Mouse (Mus musculus) stomach, postnatal 0 days (tissue): Measurements from ENCODE around the gene Gm28372. TPM values are rescaled to one million over a fixed set of nuclear protein-coding genes. Genes with fewer than 3 reads are reported as not detected.

Source experiments
- ATAC-seq: fragments of 200-750 bp; cut with Nextera tagmentation; 2 replicates; pipeline ENCODE4 v1.8.0; 2017; ENCODE audit not compliant: low FRiP score, low TSS enrichment
- DNase-seq: peaks from one replicate; pipeline ENCODE4 v3.0.0-alpha.2; 2016; ENCODE audit warnings: low spot score
- H3K27ac ChIP-seq: fragments of 300-500 bp; sonication (generic); replicated peaks from 2 replicates; pipeline ENCODE4 v1.5.1; 2014; ENCODE audit warnings: mild to moderate bottlenecking, control low read depth
- H3K27me3 ChIP-seq: fragments of 300-500 bp; sonication (generic); 2 replicates; pipeline ENCODE4 v1.6.1; 2014; ENCODE audit warnings: low read length; ENCODE audit not compliant: control insufficient read depth, insufficient read depth
- H3K36me3 ChIP-seq: fragments of 300-500 bp; sonication (generic); 2 replicates; pipeline ENCODE4 v1.6.1; 2014; ENCODE audit warnings: low read length, mixed read lengths; ENCODE audit not compliant: control insufficient read depth, insufficient read depth
- H3K4me1 ChIP-seq: fragments of 300-500 bp; sonication (generic); replicated peaks from 2 replicates; pipeline ENCODE4 v1.6.1; 2014; ENCODE audit warnings: antibody characterized with exemption; ENCODE audit not compliant: control insufficient read depth, insufficient read depth
- H3K4me2 ChIP-seq: fragments of 300-500 bp; sonication (generic); replicated peaks from 2 replicates; pipeline ENCODE4 v1.6.1; 2014; ENCODE audit warnings: low read depth, mild to moderate bottlenecking, control low read depth, moderate library complexity
- H3K4me3 ChIP-seq: fragments of 300-500 bp; sonication (generic); 2 replicates; pipeline ENCODE4 v1.5.1; 2014; ENCODE audit warnings: low read depth, low read length, control low read depth
- H3K9ac ChIP-seq: fragments of 300-500 bp; sonication (generic); 2 replicates; pipeline ENCODE4 v1.6.1; 2014; ENCODE audit warnings: mild to moderate bottlenecking, low read length, control low read depth, mixed read lengths
- H3K9me3 ChIP-seq: fragments of 300-500 bp; sonication (generic); 2 replicates; pipeline ENCODE4 v1.6.1; 2016; ENCODE audit warnings: low read length; ENCODE audit not compliant: control insufficient read depth
- CTCF ChIP-seq: IDR thresholded peaks from 2 replicates; pipeline ENCODE4 v1.5.1; 2016; ENCODE audit warnings: antibody characterized with exemption, low read depth, mild to moderate bottlenecking, moderate library complexity
- EP300 ChIP-seq: optimal IDR thresholded peaks from 2 replicates; pipeline ENCODE3; 2016; ENCODE audit warnings: antibody characterized with exemption
- WGBS: fragments of 180-500 bp; shearing (Covaris S2); extraction: QIAGEN DNeasy Blood & Tissue Kit; methylation state at CpG from one replicate; pipeline ENCODE4 v1.1.7; 2014; 5-methylcytosine and 5-hydroxymethylcytosine counted together
- polyA plus RNA-seq: library from polyadenylated mRNA; unstranded; fragments of >200 nt; fragmentation: Nextera tagmentation; extraction: Ambion mirVana; gene quantifications from 2 replicates; pipeline ENCODE4 v1.2.1, GENCODE M21; 2015

Gm28372 gene
- polyA plus RNA-seq, 1 experiment from 2014 or later, result not detected

GRCm38 (mm10) chr2:130400046-130400445, 5.0 kb upstream of the Gm28372 start:
- no peak overlapping the region for H3K4me2 ChIP-seq
- no peaks in the 10 kb centered on the region for H3K9me3 ChIP-seq
- no peaks in the 10 kb centered on the region for H3K36me3 ChIP-seq
- no peaks in the 10 kb centered on the region for H3K27me3 ChIP-seq
- no peak overlapping the region for H3K27ac ChIP-seq
- no peak overlapping the region for H3K9ac ChIP-seq
- ATAC-seq (no peak), DNase-seq (no peak)
- H3K4me1 ChIP-seq, result 0 out of 2 replicates have a peak, but pooled peaks cover 2% of the 10 kb centered on the region
- TF ChIP-seq EP300 (no peak), CTCF (no peak)
- 96% methylated on average over 1 of the region's 1 CpGs for WGBS
- no peak overlapping the region for H3K4me3 ChIP-seq

DNA sequence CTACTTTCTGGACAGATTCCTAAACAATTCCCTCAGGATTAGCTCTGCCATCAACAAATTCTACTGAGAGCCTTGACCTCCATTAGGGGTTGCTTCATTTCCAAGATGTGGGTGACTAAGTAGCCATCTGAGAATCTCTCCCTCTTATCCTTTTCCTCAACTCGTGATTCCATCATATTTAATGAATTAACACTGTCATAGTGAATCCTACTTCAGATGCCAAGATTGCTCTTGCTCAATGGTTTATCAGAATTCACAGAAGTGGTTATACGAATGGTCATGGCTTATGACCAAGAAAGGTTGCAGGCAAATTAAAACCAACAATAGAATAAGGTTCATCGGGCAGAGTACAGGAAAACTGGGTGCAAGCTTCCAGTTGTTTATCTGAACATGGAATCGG, 3.1 kb upstream of the Gm28372 start:
- no peak for ATAC-seq
- 61% methylated on average over 4 of the region's 4 CpGs for WGBS
- no peaks in the 10 kb centered on the region for H3K9me3 ChIP-seq
- no peak for DNase-seq
- TF ChIP-seq CTCF (no peak), EP300 (no peak)
- no peaks in the 10 kb centered on the region for H3K36me3 ChIP-seq
- H3K27ac ChIP-seq, result no peak overlapping the region
- H3K27me3 ChIP-seq, result no peaks in the 10 kb centered on the region
- H3K9ac ChIP-seq, result no peak overlapping the region
- H3K4me2 ChIP-seq, result no peak overlapping the region
- no peak overlapping the region for H3K4me3 ChIP-seq
- 0 out of 2 replicates have a peak, but pooled peaks cover 2% of the 10 kb centered on the region for H3K4me1 ChIP-seq

DNA sequence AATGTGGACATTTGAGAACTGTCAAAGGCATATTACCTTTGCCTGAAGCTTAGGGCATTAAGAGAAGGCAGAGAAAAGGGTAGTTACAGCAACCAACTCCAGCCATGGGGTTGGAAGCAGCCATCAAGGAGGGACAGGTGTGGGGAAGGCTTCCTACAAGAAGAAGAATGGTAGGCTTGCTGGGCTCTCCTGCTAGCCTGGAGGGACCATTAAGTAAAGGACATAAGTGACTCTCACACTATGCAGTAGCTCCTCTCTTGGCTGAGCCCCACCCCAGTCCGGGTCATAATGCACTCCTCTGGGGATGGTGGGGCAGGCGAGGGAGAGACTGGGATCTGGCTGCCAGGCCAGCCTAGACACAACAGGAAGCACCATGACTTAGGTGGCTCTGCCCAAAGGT, 1.1 kb downstream of the Gm28372 start, which contains the start of gene Tmem239:
Gene Tmem239 (plus strand): TSS at position 301 of the 400 bp plus-strand sequence.
- WGBS, result 75% methylated on average over 2 of the region's 2 CpGs
- DNase-seq, result no peak
- ATAC-seq, result no peak
- H3K4me2 ChIP-seq, result no peak within 1 kb of the TSS
- no peaks in the 10 kb centered on the region for H3K36me3 ChIP-seq
- TF ChIP-seq CTCF (no peak), EP300 (no peak)
- H3K9me3 ChIP-seq, result no peaks in the 10 kb centered on the region
- no peak within 1 kb of the TSS for H3K9ac ChIP-seq
- no peak within 1 kb of the TSS for H3K27ac ChIP-seq
- H3K27me3 ChIP-seq, result no peaks in the 10 kb centered on the region
- H3K4me1 ChIP-seq, result no peaks in the 10 kb centered on the region
- H3K4me3 ChIP-seq, result no peak within 1 kb of the TSS

GRCm38 (mm10) chr2:130408194-130408593, 3.2 kb downstream of the Gm28372 start:
- 14% methylated on average over 6 of the region's 6 CpGs for WGBS
- Histone ChIP-seq H3K4me3 (no peak overlapping the region), H3K9me3 (no peaks in the 10 kb centered on the region), H3K27me3 (no peaks in the 10 kb centered on the region), H3K4me2 (no peak overlapping the region), H3K4me1 (no peaks in the 10 kb centered on the region), H3K36me3 (no peaks in the 10 kb centered on the region), H3K9ac (no peak overlapping the region), H3K27ac (no peak overlapping the region)
- ATAC-seq, result peak; percentile 43; the same call in 1 of the 2 replicates
- TF ChIP-seq EP300, result no peak
- no peak; the same call in 1 of the 2 replicates for TF ChIP-seq CTCF
- DNase-seq, result no peak

- Histone ChIP-seq H3K4me2 (no peak overlapping the region), H3K9ac (no peak overlapping the region), H3K36me3 (no peaks in the 10 kb centered on the region), H3K27ac (no peak overlapping the region), H3K27me3 (no peaks in the 10 kb centered on the region), H3K4me1 (no peaks in the 10 kb centered on the region), H3K9me3 (no peaks in the 10 kb centered on the region), H3K4me3 (no peak overlapping the region)
- peak; percentile 84 for DNase-seq
- WGBS, result 33% methylated on average over 16 of the region's 16 CpGs
- ATAC-seq, result peak; percentile 85
- TF ChIP-seq CTCF (peak; percentile 95), EP300 (no peak)
Observed at GRCm38 (mm10) chr2:130411558-130412495, 6.8 kb downstream of the Gm28372 start.

GRCm38 (mm10) chr2:130412775-130413174, 7.7 kb downstream of the Gm28372 start:
- H3K27ac ChIP-seq, result no peak overlapping the region
- no peak overlapping the region for H3K4me2 ChIP-seq
- no peak overlapping the region for H3K4me3 ChIP-seq
- no peaks in the 10 kb centered on the region for H3K36me3 ChIP-seq
- ATAC-seq, result no peak
- DNase-seq, result no peak
- TF ChIP-seq EP300 (no peak), CTCF (no peak)
- H3K27me3 ChIP-seq, result no peaks in the 10 kb centered on the region
- no peak overlapping the region for H3K9ac ChIP-seq
- no peaks in the 10 kb centered on the region for H3K4me1 ChIP-seq
- H3K9me3 ChIP-seq, result no peaks in the 10 kb centered on the region
- WGBS, result 65% methylated on average over 3 of the region's 3 CpGs
